Mouse (Mus musculus): ENCODE measurements around the gene Dnaaf2. TPM values are rescaled to one million over a fixed set of nuclear protein-coding genes. Genes with fewer than 3 reads are reported as not detected.

Gene Dnaaf2
- polyA plus RNA-seq, 1 experiment from 2014 or later: 17.9 TPM

GRCm38 (mm10) chr12:69150049-69150448, 48.2 kb downstream of the Dnaaf2 start:
- H3K9me3 ChIP-seq: no peaks in the 10 kb centered on the region
- WGBS: 88% methylated on average over 13 of the region's 13 CpGs
- H3K4me1 ChIP-seq (replicated peaks): no peaks in the 10 kb centered on the region
- no peak for DNase-seq (ENCODE audit: low spot score)
- no peak overlapping the region for H3K4me3 ChIP-seq
- 0 out of 2 replicates have a peak, but pooled peaks cover 5% of the 10 kb centered on the region for H3K36me3 ChIP-seq
- no peak overlapping the region for H3K27ac ChIP-seq
- no peaks in the 10 kb centered on the region for H3K27me3 ChIP-seq (ENCODE audit: insufficient read depth, poor library complexity, severe bottlenecking)

DNA sequence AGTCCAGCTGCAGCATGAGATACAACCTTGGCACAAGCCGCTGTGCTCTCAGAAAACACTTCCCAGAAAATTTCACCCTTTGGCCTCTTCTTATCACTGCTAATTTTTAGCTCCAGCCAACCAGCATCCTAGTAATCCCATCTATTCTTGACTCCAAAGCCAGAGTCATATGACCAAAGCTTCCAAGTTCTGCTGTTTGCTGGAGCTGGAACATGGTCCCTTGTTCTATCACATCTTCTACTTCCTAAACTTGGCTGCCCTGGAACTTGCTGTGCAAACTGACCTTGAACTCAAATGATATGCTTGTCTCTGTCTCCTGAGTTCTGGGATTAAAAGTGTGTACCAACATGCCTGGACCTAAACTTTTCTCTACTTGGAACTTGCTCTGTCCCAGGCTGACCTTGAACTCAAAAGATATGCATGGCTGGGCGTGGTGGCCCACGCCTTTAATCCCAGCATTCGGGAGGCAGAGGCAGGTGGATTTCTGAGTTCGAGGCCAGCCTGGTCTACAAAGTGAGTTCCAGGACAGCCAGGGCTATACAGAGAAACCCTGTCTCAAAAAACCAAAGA, 51.0 kb downstream of the Dnaaf2 start:
- no peak for DNase-seq (ENCODE audit: low spot score)
- WGBS: 92% methylated on average over 5 of the region's 5 CpGs

DNA sequence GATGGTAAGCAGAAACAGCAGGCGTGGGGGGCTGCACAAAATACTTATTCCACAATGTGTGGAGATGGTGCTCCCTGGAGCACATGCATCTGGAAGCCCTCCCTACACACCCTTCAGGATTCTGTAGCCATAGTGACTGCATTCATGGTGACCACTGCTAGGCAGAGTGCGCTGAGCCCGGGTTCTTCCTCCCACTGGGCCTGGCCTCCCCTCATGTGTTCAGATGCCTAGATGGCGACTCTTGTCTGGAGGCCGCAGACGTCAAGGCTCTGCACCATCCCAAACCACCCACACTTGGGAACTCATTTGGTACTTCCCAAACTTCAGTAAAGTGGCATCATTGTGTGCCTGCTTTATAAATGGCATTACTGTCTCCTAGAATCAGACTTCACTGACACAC, 54.8 kb downstream of the Dnaaf2 start:
- Histone ChIP-seq H3K27ac (no peak overlapping the region), H3K4me3 (no peak overlapping the region), H3K4me1 (replicated peaks) (no peaks in the 10 kb centered on the region), H3K36me3 (no peaks in the 10 kb centered on the region), H3K27me3 (ENCODE audit: insufficient read depth, poor library complexity, severe bottlenecking) (no peaks in the 10 kb centered on the region), H3K9me3 (no peaks in the 10 kb centered on the region)
- DNase-seq (ENCODE audit: low spot score): no peak
- 72% methylated on average over 6 of the region's 6 CpGs for WGBS

More for the DNA sequence above, 51.0 kb downstream of the Dnaaf2 start:
- H3K9me3 ChIP-seq: no peaks in the 10 kb centered on the region
- no peaks in the 10 kb centered on the region for H3K36me3 ChIP-seq
- H3K27me3 ChIP-seq (ENCODE audit: insufficient read depth, poor library complexity, severe bottlenecking): no peaks in the 10 kb centered on the region
- no peak overlapping the region for H3K4me3 ChIP-seq
- no peaks in the 10 kb centered on the region for H3K4me1 ChIP-seq (replicated peaks)
- H3K27ac ChIP-seq: no peak overlapping the region

DNA sequence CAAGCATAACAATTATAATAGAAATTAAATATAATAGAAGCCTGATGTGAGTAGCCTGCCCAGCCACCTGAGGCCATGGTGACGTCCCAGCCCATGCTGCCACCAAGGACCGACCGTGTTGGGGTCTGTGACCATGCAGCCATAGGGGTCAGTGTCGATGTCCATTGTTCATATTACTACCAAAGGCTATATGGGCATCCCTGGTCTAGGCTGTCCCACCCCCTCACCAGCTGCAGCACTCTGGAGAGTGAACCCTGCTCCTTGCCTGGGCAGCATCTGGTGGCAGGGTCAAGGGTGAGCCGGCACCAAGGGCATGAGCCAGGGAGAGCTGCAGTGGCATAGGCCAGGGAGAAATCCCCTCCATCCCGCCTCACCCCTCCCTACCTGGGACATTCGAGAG, 58.4 kb downstream of the Dnaaf2 start:
- Histone ChIP-seq H3K27ac (no peak overlapping the region), H3K27me3 (ENCODE audit: insufficient read depth, poor library complexity, severe bottlenecking) (no peaks in the 10 kb centered on the region)
- 88% methylated on average over 7 of the region's 7 CpGs for WGBS

GRCm38 (mm10) chr12:69139201-69139600, 59.0 kb downstream of the Dnaaf2 start:
- DNase-seq (ENCODE audit: low spot score): no peak
- no peaks in the 10 kb centered on the region for H3K36me3 ChIP-seq
- WGBS: 90% methylated on average over 3 of the region's 3 CpGs
- H3K27me3 ChIP-seq (ENCODE audit: insufficient read depth, poor library complexity, severe bottlenecking): no peaks in the 10 kb centered on the region
- no peak overlapping the region for H3K4me3 ChIP-seq
- no peaks in the 10 kb centered on the region for H3K4me1 ChIP-seq (replicated peaks)
- no peak overlapping the region for H3K27ac ChIP-seq
- H3K9me3 ChIP-seq: no peaks in the 10 kb centered on the region

More for the DNA sequence above, 58.4 kb downstream of the Dnaaf2 start:
- H3K4me3 ChIP-seq: no peak overlapping the region
- H3K4me1 ChIP-seq (replicated peaks): no peaks in the 10 kb centered on the region
- no peak for DNase-seq (ENCODE audit: low spot score)
- H3K36me3 ChIP-seq: no peaks in the 10 kb centered on the region
- H3K9me3 ChIP-seq: no peaks in the 10 kb centered on the region

Other genes with a start within 250 kb of the Dnaaf2 start
- 1,324 and 1,340 TPM in 2 replicates for gene Rps29, start 39.2 kb downstream of the Dnaaf2 start, polyA plus RNA-seq (2016; fragmentation: Nextera tagmentation; extraction: Ambion mirVana)
- gene Lrr1, start 29.6 kb downstream of the Dnaaf2 start, polyA plus RNA-seq (2016; fragmentation: Nextera tagmentation; extraction: Ambion mirVana): 28.3 and 31.8 TPM in 2 replicates
- gene Rpl36al, start 14.3 kb downstream of the Dnaaf2 start, polyA plus RNA-seq (2016; fragmentation: Nextera tagmentation; extraction: Ambion mirVana): 497 and 532 TPM in 2 replicates
- gene Mgat2, start 14.3 kb downstream of the Dnaaf2 start, polyA plus RNA-seq (2016; fragmentation: Nextera tagmentation; extraction: Ambion mirVana): 33.9 and 35.6 TPM in 2 replicates
- 44.2 and 59.3 TPM in 2 replicates for gene Gm49383, start 1.3 kb downstream of the Dnaaf2 start, polyA plus RNA-seq (2016; fragmentation: Nextera tagmentation; extraction: Ambion mirVana)
- 36.4 and 49.5 TPM in 2 replicates for gene Gm49384, start 5.8 kb upstream of the Dnaaf2 start, polyA plus RNA-seq (2016; fragmentation: Nextera tagmentation; extraction: Ambion mirVana)
- 23.4 and 30.9 TPM in 2 replicates for gene Pole2, start 29.8 kb upstream of the Dnaaf2 start, polyA plus RNA-seq (2016; fragmentation: Nextera tagmentation; extraction: Ambion mirVana)
- gene Klhdc1, start 42.7 kb upstream of the Dnaaf2 start, polyA plus RNA-seq (2016; fragmentation: Nextera tagmentation; extraction: Ambion mirVana): 1.9 and 2.5 TPM in 2 replicates
- gene Klhdc2, start 98.3 kb upstream of the Dnaaf2 start, polyA plus RNA-seq (2016; fragmentation: Nextera tagmentation; extraction: Ambion mirVana): 204 and 207 TPM in 2 replicates
- 69.6 and 91.1 TPM in 2 replicates for gene Nemf, start 158.7 kb upstream of the Dnaaf2 start, polyA plus RNA-seq (2016; fragmentation: Nextera tagmentation; extraction: Ambion mirVana)
- 35.9 and 42.4 TPM in 2 replicates for gene Arf6, start 173.7 kb upstream of the Dnaaf2 start, polyA plus RNA-seq (2016; fragmentation: Nextera tagmentation; extraction: Ambion mirVana)
- gene Gm9887, start 174.0 kb upstream of the Dnaaf2 start, polyA plus RNA-seq (2016; fragmentation: Nextera tagmentation; extraction: Ambion mirVana): 0.96 and 1.9 TPM in 2 replicates

All from hindbrain, embryonic 10.5 days (tissue).